Mouse (Mus musculus): Measurements from ENCODE around the gene B4galnt4. TPM values are rescaled to one million over a fixed set of nuclear protein-coding genes. Genes with fewer than 3 reads are reported as not detected.
A peak's percentile ranks its signal among the peaks of the same experiment; 100 is the strongest.
"Not testable (repeated sequence)": the region's sequence is repeated elsewhere in the genome, so short reads cannot be mapped to it uniquely, and the experiment has no call there.

B4galnt4 gene
- polyA plus RNA-seq, 1 experiment from 2014 or later = not detected

GRCm38 (mm10) chr7:141032458-141033167 is 28.3 kb upstream of the B4galnt4 start:
- H3K4me3 ChIP-seq (ENCODE audit: inconsistent target) = no peak overlapping the region
- H3K79me2 ChIP-seq (ENCODE audit: inconsistent target) = no peaks in the 10 kb centered on the region
- H3K27ac ChIP-seq = no peak overlapping the region
- H3K36me3 ChIP-seq (ENCODE audit: inconsistent target) = no peaks in the 10 kb centered on the region
- WGBS (ENCODE audit: missing documents) = 96% methylated on average over 9 of the region's 9 CpGs

GRCm38 (mm10) chr7:141036624-141037023 is 24.3 kb upstream of the B4galnt4 start:
- H3K79me2 ChIP-seq (ENCODE audit: inconsistent target); H3K4me3 ChIP-seq (ENCODE audit: inconsistent target); H3K27ac ChIP-seq; H3K36me3 ChIP-seq (ENCODE audit: inconsistent target): not testable (repeated sequence)
- no CpG with 5 or more reads among the region's 2 CpGs for WGBS (ENCODE audit: missing documents)

- no peak overlapping the region for H3K4me3 ChIP-seq (ENCODE audit: inconsistent target)
- WGBS (ENCODE audit: missing documents) = 55% methylated on average over 18 of the region's 21 CpGs
- H3K79me2 ChIP-seq (ENCODE audit: inconsistent target) = no peaks in the 10 kb centered on the region
These were observed 22.5 kb upstream of the B4galnt4 start for GRCm38 (mm10) chr7:141038090-141039032.

GRCm38 (mm10) chr7:141039386-141040107 is 21.4 kb upstream of the B4galnt4 start:
- no peak overlapping the region for H3K27ac ChIP-seq
- H3K79me2 ChIP-seq (ENCODE audit: inconsistent target) = no peaks in the 10 kb centered on the region
- WGBS (ENCODE audit: missing documents) = 98% methylated on average over 4 of the region's 4 CpGs
- no peaks in the 10 kb centered on the region for H3K36me3 ChIP-seq (ENCODE audit: inconsistent target)
- no peak overlapping the region for H3K4me3 ChIP-seq (ENCODE audit: inconsistent target)

More at GRCm38 (mm10) chr7:141038090-141039032, 22.5 kb upstream of the B4galnt4 start:
- Histone ChIP-seq H3K36me3 (ENCODE audit: inconsistent target) (no peaks in the 10 kb centered on the region), H3K27ac (no peak overlapping the region)

- no peaks in the 10 kb centered on the region for H3K79me2 ChIP-seq (ENCODE audit: inconsistent target)
- 83% methylated on average over 6 of the region's 9 CpGs for WGBS (ENCODE audit: missing documents)
- no peak overlapping the region for H3K4me3 ChIP-seq (ENCODE audit: inconsistent target)
- H3K36me3 ChIP-seq (ENCODE audit: inconsistent target) = no peaks in the 10 kb centered on the region
- H3K27ac ChIP-seq = no peak overlapping the region
These were observed 19.9 kb upstream of the B4galnt4 start for GRCm38 (mm10) chr7:141040867-141041606.

GRCm38 (mm10) chr7:141041661-141042060 is 19.2 kb upstream of the B4galnt4 start:
- H3K27ac ChIP-seq = no peak overlapping the region
- H3K79me2 ChIP-seq (ENCODE audit: inconsistent target) = no peaks in the 10 kb centered on the region
- H3K4me3 ChIP-seq (ENCODE audit: inconsistent target) = no peak overlapping the region
- 36% methylated on average over 5 of the region's 5 CpGs for WGBS (ENCODE audit: missing documents)
- H3K36me3 ChIP-seq (ENCODE audit: inconsistent target) = no peaks in the 10 kb centered on the region

GRCm38 (mm10) chr7:141042539-141042938 is 18.4 kb upstream of the B4galnt4 start:
- no peak overlapping the region for H3K27ac ChIP-seq
- no peaks in the 10 kb centered on the region for H3K79me2 ChIP-seq (ENCODE audit: inconsistent target)
- H3K36me3 ChIP-seq (ENCODE audit: inconsistent target) = no peaks in the 10 kb centered on the region
- no peak overlapping the region for H3K4me3 ChIP-seq (ENCODE audit: inconsistent target)
- 91% methylated on average over 4 of the region's 4 CpGs for WGBS (ENCODE audit: missing documents)

- H3K4me3 ChIP-seq (ENCODE audit: inconsistent target) = no peak overlapping the region
These were observed 13.8 kb upstream of the B4galnt4 start for GRCm38 (mm10) chr7:141046931-141047580.

GRCm38 (mm10) chr7:141047581-141048225 is 13.2 kb upstream of the B4galnt4 start:
- 25% methylated on average over 14 of the region's 19 CpGs for WGBS (ENCODE audit: missing documents)
- H3K79me2 ChIP-seq (ENCODE audit: inconsistent target) = no peaks in the 10 kb centered on the region
- H3K36me3 ChIP-seq (ENCODE audit: inconsistent target) = no peaks in the 10 kb centered on the region
- H3K4me3 ChIP-seq (ENCODE audit: inconsistent target) = peak overlapping the region; percentile 11; the same call in 1 of the 2 replicates
- peak overlapping the region; percentile 46 for H3K27ac ChIP-seq

More at GRCm38 (mm10) chr7:141046931-141047580, 13.8 kb upstream of the B4galnt4 start:
- WGBS (ENCODE audit: missing documents) = 36% methylated on average over 6 of the region's 6 CpGs
- Histone ChIP-seq H3K27ac (no peak overlapping the region), H3K79me2 (ENCODE audit: inconsistent target) (no peaks in the 10 kb centered on the region), H3K36me3 (ENCODE audit: inconsistent target) (no peaks in the 10 kb centered on the region)

GRCm38 (mm10) chr7:141048226-141049218 is 12.4 kb upstream of the B4galnt4 start:
- WGBS (ENCODE audit: missing documents) = 3% methylated on average over 21 of the region's 21 CpGs
- H3K79me2 ChIP-seq (ENCODE audit: inconsistent target) = no peaks in the 10 kb centered on the region
- H3K36me3 ChIP-seq (ENCODE audit: inconsistent target) = no peaks in the 10 kb centered on the region
- peak overlapping the region; percentile 11; the same call in 1 of the 2 replicates for H3K4me3 ChIP-seq (ENCODE audit: inconsistent target)
- peak overlapping the region; percentile 46 for H3K27ac ChIP-seq

GRCm38 (mm10) chr7:141049326-141049725 is 11.6 kb upstream of the B4galnt4 start:
- Histone ChIP-seq H3K36me3 (ENCODE audit: inconsistent target) (no peaks in the 10 kb centered on the region), H3K4me3 (ENCODE audit: inconsistent target) (no peak overlapping the region), H3K27ac (no peak overlapping the region), H3K79me2 (ENCODE audit: inconsistent target) (no peaks in the 10 kb centered on the region)
- 85% methylated on average over 2 of the region's 2 CpGs for WGBS (ENCODE audit: missing documents)

- Histone ChIP-seq H3K27ac (no peak overlapping the region), H3K36me3 (ENCODE audit: inconsistent target) (no peaks in the 10 kb centered on the region), H3K4me3 (ENCODE audit: inconsistent target) (no peak overlapping the region), H3K79me2 (ENCODE audit: inconsistent target) (no peaks in the 10 kb centered on the region)
- 86% methylated on average over 15 of the region's 17 CpGs for WGBS (ENCODE audit: missing documents)
These were observed 9.7 kb upstream of the B4galnt4 start for GRCm38 (mm10) chr7:141051060-141051685.

Measured in macrophage (primary cell).